Mouse (Mus musculus): ENCODE results near the gene Ctnnbl1. TPM values are rescaled to one million over a fixed set of nuclear protein-coding genes. Genes with fewer than 3 reads are reported as not detected.

Gene Ctnnbl1
- polyA plus RNA-seq, 1 experiment from 2014 or later, result 67.4 TPM

DNA sequence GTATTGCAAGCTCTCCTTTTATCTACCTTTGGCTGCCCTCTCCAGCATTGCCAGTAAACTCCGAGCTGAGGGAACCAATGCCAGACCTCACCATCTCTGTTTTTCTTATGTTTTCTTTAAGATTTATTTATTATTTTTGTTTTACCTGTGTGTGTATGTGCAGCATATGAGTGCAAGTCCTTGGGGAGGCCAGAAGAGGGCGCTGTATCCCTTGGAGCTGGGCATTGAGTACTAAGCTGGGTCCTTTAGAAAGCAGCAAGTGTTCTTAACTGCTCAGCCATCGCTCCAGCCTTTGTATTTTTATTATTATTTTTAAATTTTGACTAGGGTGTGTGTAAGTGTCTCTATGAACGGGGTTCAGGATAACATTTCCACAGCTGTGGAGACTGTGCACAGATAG lies 199.5 kb downstream of the Ctnnbl1 start:
- Histone ChIP-seq H3K4me1 (peaks cover 15% of the 10 kb centered on the region), H3K36me3 (no peaks in the 10 kb centered on the region), H3K4me3 (no peak overlapping the region), H3K9me3 (no peaks in the 10 kb centered on the region), H3K9ac (no peak overlapping the region), H3K27me3 (peaks cover 36% of the 10 kb centered on the region), H3K27ac (no peak overlapping the region), H3K4me2 (replicated peaks) (no peak overlapping the region)
- ATAC-seq (ENCODE audit: low FRiP score, low read depth), result no peak
- 85% methylated on average over 4 of the region's 4 CpGs for WGBS

GRCm38 (mm10) chr2:157940586-157941185 lies 203.5 kb downstream of the Ctnnbl1 start:
- H3K27me3 ChIP-seq, result peaks cover 46% of the 10 kb centered on the region
- H3K27ac ChIP-seq, result no peak overlapping the region
- peak overlapping the region; percentile 19 for H3K4me3 ChIP-seq
- H3K9me3 ChIP-seq, result no peaks in the 10 kb centered on the region
- WGBS, result 2% methylated on average over 18 of the region's 18 CpGs
- peak overlapping the region; percentile 3; the same call in 1 of the 2 replicates for H3K9ac ChIP-seq
- no peak for ATAC-seq (ENCODE audit: low FRiP score, low read depth)
- H3K36me3 ChIP-seq, result no peaks in the 10 kb centered on the region
- peaks cover 28% of the 10 kb centered on the region for H3K4me1 ChIP-seq
- peak overlapping the region; percentile 43 for H3K4me2 ChIP-seq (replicated peaks)

Other genes starting within 250 kb of the Ctnnbl1 start
- 993 and 1,087 TPM in 2 replicates for gene Nnat, start 177.3 kb upstream of the Ctnnbl1 start, polyA plus RNA-seq (2015; fragmentation: Nextera tagmentation; extraction: Ambion mirVana)
- 71.0 and 71.6 TPM in 2 replicates for gene Blcap, start 166.1 kb upstream of the Ctnnbl1 start, polyA plus RNA-seq (2015; fragmentation: Nextera tagmentation; extraction: Ambion mirVana)
- gene Vstm2l, start 177.3 kb downstream of the Ctnnbl1 start, polyA plus RNA-seq (2015; fragmentation: Nextera tagmentation; extraction: Ambion mirVana), result 0.23 TPM in 1 of 2 replicates, not detected in the other

Data from limb, embryonic 13.5 days (tissue).